Mouse (Mus musculus) heart, adult 8-10 months (tissue): ENCODE measurements around the gene Traf7. TPM values are rescaled to one million over a fixed set of nuclear protein-coding genes. Genes with fewer than 3 reads are reported as not detected.
A peak's percentile ranks its signal among the peaks of the same experiment; 100 is the strongest.

Source experiments
- DNase-seq: peaks from one replicate; pipeline ENCODE4 v3.0.0; 2022; ENCODE audit warnings: low spot score
- total RNA-seq, 4 experiments: library from RNA; stranded (reverse); gene quantifications; 2 replicates each; pipeline ENCODE4 v1.2.4; 2022

The Traf7 gene
- total RNA-seq = 10 to 100 TPM; 37.0 to 50.9 (median 42.7) TPM

DNA sequence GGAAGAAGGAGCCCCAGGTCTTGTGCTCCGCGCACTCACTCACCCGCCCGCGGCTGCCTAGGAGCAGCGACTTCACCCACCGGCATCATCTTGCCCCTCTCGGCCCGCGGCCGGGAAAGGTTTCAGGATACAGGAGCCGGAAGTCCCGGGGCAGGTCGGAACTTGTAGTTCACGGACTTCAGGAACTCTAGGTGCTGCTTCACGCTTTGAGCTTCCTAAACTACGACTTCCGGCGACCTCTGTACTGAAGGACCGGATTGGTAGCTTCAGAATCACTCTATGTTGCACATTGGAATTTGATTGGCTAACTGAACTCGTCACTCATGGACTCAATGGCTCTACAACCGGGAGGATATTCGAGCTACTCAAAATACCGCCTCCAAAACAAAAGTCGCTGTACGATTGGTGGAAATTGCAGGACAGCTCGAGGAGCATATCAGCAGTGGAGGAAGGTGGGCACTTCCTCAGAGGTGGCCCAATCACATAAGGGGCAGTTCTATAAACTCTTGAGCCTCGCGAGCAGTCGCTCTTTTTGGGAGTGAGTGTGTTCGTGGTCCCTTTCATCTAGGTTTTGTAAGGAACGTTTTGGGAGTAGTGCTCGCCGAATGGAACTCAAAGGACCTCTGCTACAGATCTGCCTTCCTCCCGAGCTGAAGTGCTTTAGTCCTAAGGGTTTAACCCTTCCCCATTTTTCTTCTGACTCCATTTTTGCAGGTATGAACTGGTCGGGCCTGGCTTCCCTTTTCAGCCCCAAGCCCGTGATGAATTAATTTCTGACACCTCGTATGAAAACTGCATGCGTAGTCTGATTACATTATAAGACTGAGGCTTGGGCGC, at the start of gene Traf7:
Gene Traf7, minus strand, starts transcription at position 216 of the 837 bp plus-strand sequence.
- DNase-seq = peak; percentile 100

DNA sequence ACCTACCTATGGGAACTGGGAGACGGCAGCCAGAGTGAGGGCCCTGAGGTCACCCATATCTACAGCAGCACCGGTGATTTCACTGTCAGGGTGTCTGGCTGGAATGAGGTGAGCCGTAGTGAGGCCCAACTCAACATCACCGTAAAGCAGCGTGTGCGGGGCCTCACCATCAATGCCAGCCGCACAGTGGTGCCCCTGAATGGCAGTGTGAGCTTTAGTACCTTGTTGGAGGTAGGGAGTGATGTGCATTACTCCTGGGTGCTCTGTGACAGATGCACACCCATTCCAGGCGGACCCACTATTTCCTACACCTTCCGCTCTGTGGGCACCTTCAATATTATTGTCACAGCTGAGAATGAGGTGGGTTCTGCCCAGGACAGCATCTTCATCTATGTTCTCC, 46.1 kb upstream of the Traf7 start:
- DNase-seq = no peak

DNA sequence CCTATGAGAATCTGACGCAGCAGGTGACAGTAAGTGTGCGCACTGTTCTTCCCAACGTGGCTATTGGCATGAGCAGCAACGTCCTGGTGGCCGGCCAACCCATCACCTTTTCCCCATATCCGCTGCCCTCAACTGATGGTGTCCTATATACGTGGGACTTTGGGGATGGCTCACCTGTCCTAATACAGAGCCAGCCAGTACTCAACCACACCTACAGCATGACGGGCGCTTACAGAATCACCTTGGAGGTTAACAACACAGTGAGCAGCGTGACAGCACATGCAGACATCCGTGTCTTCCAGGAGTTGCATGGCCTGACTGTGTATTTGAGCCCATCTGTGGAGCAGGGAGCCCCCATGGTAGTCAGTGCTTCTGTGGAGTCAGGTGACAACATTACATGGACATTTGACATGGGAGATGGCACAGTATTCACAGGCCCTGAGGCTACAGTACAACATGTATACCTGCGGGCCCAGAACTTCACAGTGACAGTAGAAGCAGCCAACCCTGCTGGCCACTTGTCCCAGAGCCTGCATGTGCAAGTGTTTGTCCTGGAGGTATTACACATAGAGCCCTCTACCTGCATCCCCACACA, 45.0 kb upstream of the Traf7 start:
- DNase-seq = no peak

DNA sequence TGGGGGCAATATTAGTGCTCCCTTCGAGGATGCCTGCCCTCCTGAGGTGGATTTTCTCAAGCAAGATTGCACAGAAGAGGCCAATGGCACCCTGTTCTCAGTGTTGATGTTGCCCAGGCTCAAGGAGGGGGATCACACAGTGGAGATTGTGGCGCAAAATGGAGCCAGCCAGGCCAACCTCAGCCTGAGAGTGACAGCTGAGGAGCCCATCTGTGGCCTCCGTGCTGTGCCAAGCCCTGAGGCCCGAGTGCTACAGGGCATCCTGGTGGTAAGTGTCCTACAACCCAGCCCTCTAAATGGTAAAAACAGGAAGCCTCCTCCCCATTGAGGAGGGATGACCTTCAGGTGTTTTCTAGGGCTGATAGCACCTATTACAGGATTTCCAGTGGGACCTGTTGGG, 42.1 kb upstream of the Traf7 start:
- DNase-seq = no peak

DNA sequence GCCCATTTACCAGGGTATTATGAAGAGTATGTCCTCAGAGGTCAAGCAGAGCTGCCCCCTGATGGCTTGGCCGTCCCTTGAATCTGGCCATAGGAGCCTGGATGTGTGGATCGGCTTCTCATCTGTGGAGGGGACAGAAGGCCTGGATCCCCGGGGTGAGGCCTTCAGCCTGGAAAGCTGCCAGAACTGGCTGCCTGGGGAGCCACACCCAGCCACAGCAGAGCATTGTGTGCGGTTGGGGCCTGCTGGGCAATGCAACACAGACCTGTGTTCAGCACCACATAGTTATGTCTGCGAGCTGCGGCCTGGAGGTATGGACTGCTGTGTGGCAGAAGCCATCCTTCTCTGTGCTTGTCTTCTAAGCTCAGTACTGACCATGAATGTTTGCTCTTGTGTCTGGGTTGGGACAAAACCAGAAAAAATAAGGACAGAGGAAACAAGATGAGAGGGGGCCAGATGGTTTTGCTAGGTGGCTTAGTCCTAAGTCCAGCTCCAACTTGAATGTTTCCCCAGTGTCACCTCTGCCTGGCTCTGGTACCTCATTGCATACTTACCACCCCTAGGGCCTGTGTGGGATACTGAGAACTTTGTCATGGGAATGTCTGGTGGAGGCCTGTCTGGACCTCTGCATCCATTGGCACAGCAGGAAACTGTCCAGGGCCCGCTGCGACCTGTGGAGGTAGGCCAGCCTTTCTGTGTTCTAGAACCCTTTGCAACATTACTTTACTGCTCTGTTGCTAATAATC, 39.5 kb upstream of the Traf7 start:
- DNase-seq = peak; percentile 42

DNA sequence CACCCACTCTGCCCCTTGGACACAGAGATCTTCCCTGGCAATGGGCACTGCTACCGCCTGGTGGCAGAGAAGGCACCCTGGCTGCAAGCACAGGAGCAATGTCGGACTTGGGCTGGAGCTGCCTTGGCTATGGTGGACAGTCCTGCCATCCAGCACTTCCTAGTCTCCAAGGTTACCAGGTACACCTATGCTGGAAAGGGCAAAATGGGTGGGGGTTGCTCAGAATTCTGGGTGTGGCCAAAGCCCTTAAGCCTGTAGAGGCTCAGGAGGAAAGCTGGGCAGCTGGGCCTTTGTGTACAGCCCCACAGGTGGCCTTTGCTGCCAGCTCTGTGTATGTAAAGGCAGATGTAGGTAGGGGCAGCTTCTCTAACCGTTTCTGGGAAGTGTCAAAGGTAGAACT, 38.1 kb upstream of the Traf7 start:
- DNase-seq = no peak

DNA sequence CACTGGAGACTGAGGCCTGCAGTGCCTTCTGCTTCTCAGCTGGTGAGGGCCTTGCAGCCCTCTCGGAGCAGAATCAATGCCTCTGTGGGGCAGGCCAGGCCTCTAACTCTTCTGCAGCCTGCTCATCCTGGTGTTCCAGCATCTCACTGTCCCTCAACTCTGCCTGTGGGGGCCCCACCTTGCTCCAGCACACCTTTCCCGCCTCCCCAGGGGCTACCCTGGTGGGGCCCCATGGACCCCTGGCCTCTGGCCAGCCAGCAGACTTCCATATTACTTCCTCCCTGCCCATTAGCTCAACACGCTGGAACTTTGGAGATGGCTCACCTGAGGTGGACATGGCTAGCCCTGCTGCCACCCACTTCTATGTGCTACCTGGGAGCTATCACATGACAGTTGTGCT, 37.4 kb upstream of the Traf7 start:
- DNase-seq = no peak

DNA sequence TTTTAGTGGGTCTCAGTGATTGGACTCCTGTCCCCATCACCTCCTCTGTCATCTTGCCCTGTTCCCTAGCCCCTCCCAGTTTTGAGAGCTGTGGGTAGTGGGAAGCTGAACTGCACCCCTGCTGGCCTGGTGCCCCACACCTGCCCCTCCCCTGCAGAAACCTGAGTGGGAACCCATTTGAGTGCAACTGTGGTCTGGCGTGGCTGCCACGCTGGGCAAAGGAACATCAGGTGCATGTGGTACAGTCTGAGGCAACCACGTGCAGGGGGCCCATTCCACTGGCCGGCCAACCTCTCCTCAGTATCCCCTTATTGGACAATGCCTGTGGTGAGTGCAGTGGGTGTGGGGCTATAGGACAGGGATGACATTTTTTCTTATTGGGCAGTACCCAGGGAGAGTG, 36.7 kb upstream of the Traf7 start:
- DNase-seq = no peak

DNA sequence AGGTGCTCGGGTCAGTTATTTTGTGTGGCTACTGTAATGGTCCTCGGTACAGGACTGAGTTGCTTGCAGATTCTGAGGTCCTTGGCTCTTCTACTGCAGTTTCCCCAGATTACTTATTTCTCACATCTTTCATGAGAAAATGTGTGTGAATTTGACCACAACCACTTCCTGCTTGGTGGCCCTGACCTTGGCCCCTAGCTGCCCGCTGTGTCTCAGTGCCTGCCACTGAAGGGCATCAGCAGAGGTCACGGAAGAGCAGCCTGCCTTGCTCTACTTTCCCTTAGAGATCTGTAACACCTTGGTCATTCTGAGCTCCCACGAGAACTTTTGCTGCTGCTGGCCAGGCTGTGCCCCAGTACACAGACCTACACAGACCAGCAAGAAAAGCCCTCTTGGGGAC, 35.9 kb upstream of the Traf7 start:
- no peak for DNase-seq

DNA sequence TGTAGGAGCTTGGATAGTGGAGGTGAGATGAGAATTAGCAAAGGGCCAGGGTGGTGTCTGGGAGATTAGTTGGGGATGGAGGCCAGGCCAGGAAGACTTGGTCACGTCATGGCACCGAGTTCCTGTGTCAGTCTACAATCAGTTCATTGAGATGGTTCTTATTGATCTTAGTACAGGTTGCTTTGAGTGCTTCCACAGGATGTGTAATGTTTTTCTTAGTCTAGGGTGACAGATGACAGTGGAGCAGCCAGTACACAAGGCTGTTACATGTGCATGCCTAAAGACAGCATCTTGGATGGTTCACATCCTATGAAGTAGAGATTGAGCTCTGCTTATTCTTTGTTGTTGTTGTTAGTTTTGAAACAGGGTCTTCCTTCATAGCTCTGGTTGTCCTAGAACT, 33.9 kb upstream of the Traf7 start:
- DNase-seq = no peak

DNA sequence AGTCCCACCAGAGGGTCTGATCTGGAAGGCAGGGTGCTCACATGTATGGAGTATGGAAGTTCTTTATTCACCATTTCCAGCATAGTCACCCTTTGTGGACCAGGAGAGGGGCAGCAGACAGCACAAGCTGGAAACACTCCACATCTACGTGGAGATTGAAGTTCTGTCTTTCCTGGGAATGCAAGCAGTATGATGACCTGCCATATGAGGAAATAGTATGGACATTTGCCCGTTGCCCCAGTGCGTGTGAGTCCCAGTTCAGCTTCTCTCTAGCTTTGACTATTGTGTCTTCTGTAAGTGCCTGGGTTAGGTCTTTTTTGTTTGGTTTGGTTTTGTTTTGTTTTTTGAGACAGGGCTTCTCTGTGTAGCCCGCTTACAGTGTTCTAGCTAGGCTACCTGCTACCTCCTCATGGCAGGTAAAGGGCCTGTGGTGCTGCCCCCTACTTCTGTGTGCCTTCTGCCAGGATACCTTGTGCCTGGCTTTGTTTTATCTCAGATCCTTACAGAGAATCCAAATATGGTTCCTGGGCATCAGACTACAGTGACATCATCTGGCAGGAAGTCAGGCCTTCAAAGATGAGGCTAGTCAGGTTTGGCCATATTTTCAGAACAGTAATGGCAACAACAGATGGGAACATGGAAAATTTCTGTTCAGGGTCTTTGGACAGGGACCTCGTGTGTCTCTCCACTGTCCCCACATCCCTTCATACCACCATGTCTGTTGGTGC, 32.7 kb upstream of the Traf7 start:
- no peak for DNase-seq

DNA sequence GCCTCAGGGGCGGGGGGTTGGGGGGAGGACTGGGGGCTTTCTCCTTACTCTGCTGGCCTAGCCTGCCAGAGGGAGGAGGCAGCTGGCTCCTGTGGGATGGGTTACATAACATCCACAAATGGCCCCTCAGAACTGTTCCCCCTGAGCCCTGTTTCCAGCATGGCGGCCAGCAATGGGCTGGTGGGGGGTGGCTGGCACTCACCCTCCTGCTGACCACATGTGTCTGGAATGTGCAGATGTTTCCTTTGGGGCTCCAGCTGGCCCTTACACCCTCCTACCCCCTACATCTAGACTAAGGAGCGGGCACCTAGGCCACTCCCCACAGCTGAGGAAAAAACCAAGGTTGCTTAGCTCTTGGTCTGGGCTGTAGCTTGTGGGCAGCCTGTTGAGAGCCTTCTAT, 31.4 kb upstream of the Traf7 start:
- peak; percentile 40 for DNase-seq

DNA sequence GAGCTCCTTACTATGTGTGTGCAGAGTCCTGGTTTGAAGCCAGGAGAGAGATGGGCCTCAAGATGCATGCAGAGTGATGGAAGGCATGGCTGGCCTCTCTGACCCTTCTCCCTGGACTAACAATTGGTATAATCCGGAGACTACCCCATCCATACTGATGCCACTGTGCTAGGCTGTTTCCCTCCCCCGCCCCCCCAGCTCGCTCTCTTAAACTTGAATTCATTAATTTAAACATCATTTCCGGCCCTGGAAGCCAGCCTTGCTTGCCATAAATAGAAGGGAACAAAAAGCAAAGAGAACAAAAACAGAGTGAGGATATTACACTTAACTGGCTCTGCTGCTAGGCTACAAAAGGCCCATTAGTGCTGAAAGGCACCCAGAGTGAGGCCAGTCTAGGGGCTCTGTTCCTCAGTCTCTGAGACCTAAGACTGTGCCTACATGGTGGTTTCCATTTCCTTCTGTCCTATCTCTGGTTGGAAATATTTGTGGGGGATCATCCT, 30.9 kb upstream of the Traf7 start:
- peak; percentile 58 for DNase-seq

DNA sequence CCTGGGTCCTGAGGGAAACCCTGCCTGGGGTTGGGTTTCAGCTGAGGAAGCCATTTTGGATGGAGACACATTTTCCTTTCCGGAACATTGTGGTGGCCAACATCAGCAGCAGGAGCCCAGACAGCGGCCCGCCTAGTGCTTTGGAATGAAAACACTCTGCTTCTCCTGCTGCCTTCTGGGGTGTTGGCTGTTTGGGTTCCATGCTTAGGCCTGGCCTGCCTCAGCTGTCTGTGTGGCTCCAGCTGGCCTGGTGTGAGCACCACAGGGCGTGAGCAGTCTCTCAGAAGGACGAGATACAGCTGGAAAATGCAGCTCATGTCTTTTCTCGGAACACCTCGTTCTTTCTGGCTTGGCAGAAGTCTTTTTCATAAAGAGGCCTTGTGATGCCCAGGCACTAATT, 29.4 kb upstream of the Traf7 start:
- DNase-seq = peak; percentile 73

DNA sequence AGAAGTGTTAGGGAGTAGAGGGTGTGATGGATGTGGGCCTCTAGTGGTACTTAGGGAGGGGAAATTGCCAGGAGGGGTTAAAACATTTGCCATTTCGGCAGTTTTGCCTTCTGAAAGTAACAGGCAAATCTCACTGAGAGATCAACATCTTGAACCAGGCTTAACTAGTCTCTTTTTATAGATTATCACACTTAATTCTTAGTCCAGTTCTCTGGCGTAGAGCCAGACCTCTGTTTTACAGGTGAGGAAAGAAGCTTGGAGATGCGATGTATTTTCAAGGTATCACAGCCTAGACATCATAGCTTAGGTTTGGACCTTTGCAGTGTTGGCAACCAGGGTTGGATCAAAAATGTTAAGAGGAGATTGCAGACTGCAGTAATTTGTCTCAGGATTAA, 23.3 kb upstream of the Traf7 start:
- no peak for DNase-seq

DNA sequence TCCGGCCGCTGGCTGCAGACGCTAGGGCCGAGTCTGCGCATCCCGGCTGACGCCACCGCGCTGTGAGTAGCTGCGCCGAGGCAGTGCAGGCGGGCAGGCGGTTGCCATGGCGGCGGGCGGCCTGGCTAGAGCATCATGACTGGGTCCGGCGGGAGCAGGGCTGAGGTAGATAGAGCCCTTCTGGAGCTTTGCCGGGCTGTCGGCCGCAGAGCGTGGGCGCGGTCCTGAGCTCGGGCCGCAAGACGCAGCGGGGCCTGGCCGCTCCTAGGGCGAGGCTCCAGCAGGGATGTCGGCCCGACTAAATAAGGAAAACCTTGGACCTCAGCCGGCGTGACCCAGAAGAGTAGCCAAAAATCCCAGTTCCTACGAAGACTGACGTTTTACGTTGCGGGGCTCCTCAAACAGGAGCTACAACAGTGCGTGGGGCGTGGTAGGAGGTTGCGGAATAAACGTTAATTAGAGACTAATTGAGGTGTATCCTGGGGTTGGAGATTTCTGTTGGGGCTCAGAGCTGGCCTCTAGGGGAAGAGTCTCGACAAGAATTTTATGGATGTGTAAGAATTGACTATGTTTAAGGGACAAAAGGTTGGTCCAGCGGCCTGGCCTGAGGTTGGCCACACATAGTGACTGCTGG, 22.8 kb upstream of the Traf7 start:
- DNase-seq = peak; percentile 76

DNA sequence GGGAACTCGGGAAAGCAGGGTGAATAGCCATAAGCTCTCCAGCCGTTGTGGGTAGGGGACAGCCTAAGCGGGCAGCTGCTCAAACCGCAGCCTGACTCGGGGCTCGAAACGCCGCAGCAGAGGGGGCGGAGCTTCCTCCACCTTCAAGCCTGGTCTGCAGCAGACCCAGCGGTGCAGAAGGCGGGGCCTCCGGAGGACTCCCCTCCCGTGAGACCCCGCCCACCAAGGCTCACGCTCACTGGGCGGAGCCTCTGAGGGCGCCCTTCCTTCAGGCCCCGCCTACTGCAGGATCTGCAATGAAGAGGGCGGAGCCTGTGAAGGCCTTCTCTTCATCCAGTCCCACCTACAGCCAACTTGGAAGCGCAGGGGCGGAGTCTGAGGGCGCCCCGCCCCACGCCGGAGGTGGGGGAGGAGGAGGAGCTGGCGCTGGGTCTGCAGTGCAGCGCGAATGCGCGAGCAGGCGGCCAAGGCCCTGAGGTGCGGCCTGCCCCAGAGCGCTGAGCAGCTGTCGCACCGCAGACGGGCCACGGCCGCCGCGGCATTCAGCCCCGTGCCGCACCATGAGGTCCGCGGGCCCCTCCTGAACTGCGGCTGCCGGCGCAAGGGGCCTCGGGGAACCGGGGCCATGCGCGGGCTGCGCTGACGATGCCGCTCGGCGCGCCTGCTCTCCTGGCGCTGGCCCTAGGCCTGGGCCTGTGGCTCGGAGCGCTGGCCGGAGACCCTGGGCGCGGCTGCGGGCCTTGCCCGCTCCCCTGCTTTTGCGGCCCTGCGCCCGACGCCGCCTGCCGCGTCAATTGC, 22.1 kb upstream of the Traf7 start, which contains the start of gene Pkd1:
Gene Pkd1, plus strand, starts transcription at position 217 of the 798 bp plus-strand sequence.
- peak; percentile 98 for DNase-seq

DNA sequence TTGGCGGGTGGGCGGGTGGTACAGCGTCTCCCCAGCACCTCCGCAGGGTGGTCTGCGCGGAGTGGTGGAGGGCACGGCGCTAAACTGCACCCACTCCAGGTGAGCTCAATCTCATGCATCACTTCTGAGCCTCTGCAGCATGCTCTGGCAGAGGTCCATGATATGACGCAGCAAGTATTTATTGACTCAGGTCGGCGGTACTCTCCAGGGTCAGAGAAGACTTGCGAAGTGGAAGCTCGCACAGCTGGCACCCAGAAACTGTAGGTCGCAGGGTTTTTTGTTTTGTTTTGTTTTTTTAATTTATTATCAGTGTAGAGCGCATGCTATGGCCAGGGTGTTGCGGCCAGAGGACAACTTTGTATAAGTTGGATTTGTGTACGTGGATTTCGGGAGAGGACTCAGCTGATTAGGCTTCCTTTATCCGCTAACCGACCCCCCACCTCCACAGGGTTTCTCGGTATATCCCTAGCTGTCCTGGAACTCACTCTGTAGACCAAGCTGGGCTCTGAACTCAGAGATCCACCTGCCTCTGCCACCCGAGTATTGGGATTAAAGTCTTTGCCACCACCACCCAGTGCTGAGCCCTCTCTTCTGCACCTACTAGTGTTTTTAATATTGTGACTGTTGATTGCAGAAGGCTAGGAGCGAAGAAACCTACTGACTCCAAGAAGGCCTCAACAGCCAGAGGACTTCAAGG, 21.3 kb upstream of the Traf7 start:
- peak; percentile 72 for DNase-seq

DNA sequence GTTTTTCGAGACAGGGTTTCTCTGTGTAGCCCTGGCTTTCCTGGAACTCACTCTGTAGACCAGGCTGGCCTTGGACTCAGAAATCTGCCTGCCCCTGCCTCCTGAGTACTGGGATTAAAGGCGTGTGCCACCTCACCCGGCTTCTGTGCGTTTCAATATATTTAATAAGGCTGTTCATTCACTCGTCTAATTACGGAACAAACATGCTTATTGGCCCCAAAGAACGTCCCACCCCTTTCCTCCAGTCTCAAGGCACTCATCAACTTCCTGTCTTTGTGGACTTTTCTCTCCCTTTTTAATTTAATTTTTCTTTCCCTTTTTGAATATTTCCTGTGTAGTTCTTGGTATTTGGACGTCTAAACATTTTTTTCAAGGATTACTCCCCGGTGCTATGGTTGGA, 20.7 kb upstream of the Traf7 start:
- DNase-seq = peak; percentile 42

DNA sequence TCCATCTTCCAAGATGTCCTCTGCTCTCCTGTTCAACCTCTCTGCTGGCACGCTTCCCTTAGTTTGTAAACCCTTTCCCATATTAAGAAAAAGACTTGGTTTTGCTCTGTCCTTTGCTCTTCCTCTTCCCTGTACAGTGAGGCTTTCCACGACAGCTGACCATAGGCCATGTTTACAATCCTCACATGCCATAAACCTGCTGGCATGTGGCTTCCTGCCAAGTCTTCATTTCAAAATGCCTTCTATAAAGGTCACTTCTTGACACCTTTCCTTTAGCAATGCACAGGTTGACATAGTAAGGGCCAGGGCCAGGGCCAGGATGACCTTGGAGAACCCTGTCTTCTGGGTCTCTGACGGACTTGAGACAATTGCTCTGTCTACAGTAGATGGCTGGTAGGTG, 18.5 kb upstream of the Traf7 start:
- no peak for DNase-seq
